Mouse (Mus musculus) forebrain, embryonic 13.5 days (tissue): Measurements from ENCODE around the gene Tmem199. TPM values are rescaled to one million over a fixed set of nuclear protein-coding genes. Genes with fewer than 3 reads are reported as not detected.

Experiments
- ATAC-seq: fragments of 200-750 bp; cut with Nextera tagmentation; 2 replicates; pipeline ENCODE4 v1.8.0; 2017
- H3K27ac ChIP-seq: fragments of 300-500 bp; sonication (generic); 2 replicates; pipeline ENCODE4 v1.5.1; 2015; ENCODE audit warnings: inconsistent platforms, mild to moderate bottlenecking, moderate library complexity
- H3K27me3 ChIP-seq: fragments of 300-500 bp; sonication (generic); 2 replicates; pipeline ENCODE4 v1.6.1; 2015; ENCODE audit warnings: mild to moderate bottlenecking, inconsistent platforms
- H3K36me3 ChIP-seq: fragments of 300-500 bp; sonication (generic); 2 replicates; pipeline ENCODE4 v1.6.1; 2015; ENCODE audit warnings: mild to moderate bottlenecking, inconsistent platforms; ENCODE audit not compliant: poor library complexity, severe bottlenecking
- H3K4me1 ChIP-seq: fragments of 300-500 bp; sonication (generic); 2 replicates; pipeline ENCODE4 v1.6.1; 2015; ENCODE audit warnings: inconsistent platforms
- H3K4me2 ChIP-seq: fragments of 300-500 bp; sonication (generic); 2 replicates; pipeline ENCODE4 v1.6.1; 2015; ENCODE audit warnings: inconsistent platforms, mild to moderate bottlenecking, moderate library complexity
- H3K4me3 ChIP-seq: fragments of 300-500 bp; sonication (generic); 2 replicates; pipeline ENCODE4 v1.5.1; 2015; ENCODE audit warnings: mild to moderate bottlenecking, inconsistent platforms
- H3K9ac ChIP-seq: fragments of 300-500 bp; sonication (generic); 2 replicates; pipeline ENCODE4 v1.6.1; 2015; ENCODE audit warnings: mild to moderate bottlenecking, inconsistent platforms
- H3K9me3 ChIP-seq: fragments of 300-500 bp; sonication (generic); replicated peaks from 2 replicates; pipeline ENCODE4 v1.6.1; 2016; ENCODE audit warnings: inconsistent platforms
- WGBS: fragments of 180-500 bp; shearing (Covaris S2); methylation state at CpG from one replicate; pipeline ENCODE4 v1.1.7; 2015; 5-methylcytosine and 5-hydroxymethylcytosine counted together
- polyA plus RNA-seq: library from polyadenylated mRNA; unstranded; fragments of >200 nt; fragmentation: Nextera tagmentation; extraction: Ambion mirVana; gene quantifications from 2 replicates; pipeline ENCODE4 v1.2.1, GENCODE M21; 2015

Gene Tmem199
- polyA plus RNA-seq: 85.9 and 86.6 TPM in 2 replicates

DNA sequence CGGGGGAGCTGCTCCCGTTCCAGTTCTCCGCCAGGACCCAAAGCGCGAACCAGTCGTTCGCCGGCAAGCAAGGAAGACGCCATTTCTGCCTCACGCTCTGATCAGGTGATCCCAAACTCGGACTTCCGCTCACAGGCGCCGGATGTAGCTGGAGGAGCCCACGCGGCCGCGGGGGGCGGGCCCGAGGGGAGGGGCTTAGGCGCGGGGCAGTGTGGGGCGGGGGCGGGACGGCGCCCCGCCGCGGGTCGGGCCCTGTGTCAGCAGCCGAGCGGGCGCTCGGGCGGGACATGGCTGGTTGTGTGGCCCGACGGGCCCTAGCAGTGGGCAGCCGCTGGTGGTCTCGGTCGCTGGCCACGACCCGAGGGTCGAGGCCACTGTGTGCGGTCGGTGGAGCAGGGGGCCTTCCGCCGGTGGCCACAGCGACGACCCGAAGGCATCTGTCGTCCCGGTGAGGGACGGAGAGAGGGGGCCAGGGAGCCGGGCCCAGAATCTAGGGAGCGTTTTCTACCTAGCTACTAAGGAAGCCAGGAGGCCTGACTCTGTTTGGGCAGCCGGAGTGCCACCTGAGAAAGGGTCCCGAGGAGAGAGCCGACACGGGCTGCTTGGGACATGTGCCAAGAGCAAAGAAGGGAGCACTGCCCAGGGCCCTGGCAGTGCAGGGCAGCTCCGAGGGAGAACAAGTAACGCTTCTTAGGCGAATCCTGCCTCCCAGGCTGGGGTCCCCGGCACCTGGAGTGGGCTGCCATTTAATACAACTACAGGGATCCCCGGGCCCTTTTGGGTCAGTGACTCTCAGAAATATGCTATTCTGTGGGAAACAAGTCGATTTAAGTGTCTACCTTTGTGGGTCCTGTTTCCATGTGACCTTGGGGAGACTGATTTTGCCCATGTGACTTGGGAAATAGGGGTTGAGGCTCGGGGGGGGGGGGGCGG, at the start of gene Tmem199, which contains the start of gene Poldip2:
Gene Tmem199, minus strand, starts transcription at position 148 of the 933 bp plus-strand sequence.
Gene Poldip2, plus strand, starts transcription at position 169 of the 933 bp plus-strand sequence.
- H3K27ac ChIP-seq: peak within 1 kb of the TSS; percentile 81
- no peaks in the 10 kb centered on the region for H3K27me3 ChIP-seq
- H3K9me3 ChIP-seq: no peaks in the 10 kb centered on the region
- H3K4me3 ChIP-seq: peak within 1 kb of the TSS; percentile 89
- H3K4me1 ChIP-seq: peaks cover 22% of the 10 kb centered on the region
- ATAC-seq: peak; percentile 96
- peak within 1 kb of the TSS; percentile 97 for H3K9ac ChIP-seq
- peaks cover 51% of the 10 kb centered on the region for H3K36me3 ChIP-seq
- peak within 1 kb of the TSS; percentile 92 for H3K4me2 ChIP-seq
- WGBS: under 1% methylated on average over 64 of the region's 67 CpGs

DNA sequence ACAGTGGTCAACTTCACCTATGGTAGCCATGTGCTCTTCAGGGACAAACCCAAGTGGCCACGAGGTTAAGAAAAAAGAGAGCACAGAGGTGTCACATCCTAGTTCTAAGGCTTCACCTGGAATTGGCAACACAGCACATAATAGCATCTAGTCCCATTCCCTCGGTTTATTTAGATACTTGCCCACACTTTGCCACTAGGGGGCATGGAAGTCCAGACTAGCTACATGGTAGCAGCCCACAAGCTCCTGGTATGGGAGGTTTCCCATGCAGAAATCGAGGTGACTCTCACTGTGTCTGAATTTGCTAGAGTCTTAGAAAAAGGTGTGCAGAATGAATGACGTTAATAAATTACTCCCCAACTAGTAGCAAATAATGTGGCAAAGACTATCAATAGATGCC, 48.5 kb upstream of the Tmem199 start:
- peak; percentile 76; the same call in 1 of the 2 replicates for ATAC-seq
- Histone ChIP-seq H3K36me3 (peaks cover 2% of the 10 kb centered on the region; the same call in 1 of the 2 replicates), H3K27me3 (no peaks in the 10 kb centered on the region), H3K9ac (no peak overlapping the region), H3K4me1 (no peaks in the 10 kb centered on the region), H3K9me3 (no peaks in the 10 kb centered on the region), H3K4me3 (no peak overlapping the region), H3K27ac (no peak overlapping the region), H3K4me2 (no peak overlapping the region)
- WGBS: 21% methylated on average over 4 of the region's 4 CpGs

DNA sequence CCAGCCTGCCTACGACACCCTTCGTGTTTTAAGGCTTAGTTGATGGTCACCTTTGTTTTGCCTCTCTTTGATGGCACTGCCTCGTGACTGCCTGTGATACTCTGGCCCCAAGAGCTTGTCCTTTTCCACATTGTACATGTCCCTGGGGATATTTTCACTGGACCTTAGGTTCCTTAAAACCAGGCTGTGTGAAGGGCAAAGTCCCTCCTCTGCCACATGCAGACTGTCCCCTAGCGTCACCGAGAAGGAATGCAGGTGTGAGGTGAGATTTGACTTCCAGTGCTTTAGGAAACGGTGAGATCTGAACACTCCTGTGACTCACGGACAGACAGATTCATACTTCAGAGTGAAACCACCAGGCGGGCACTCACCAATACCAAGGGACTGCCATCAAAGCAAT, 45.3 kb upstream of the Tmem199 start:
- H3K4me3 ChIP-seq: no peak overlapping the region
- no peaks in the 10 kb centered on the region for H3K27me3 ChIP-seq
- H3K36me3 ChIP-seq: 0 out of 2 replicates have a peak, but pooled peaks cover 5% of the 10 kb centered on the region
- H3K4me1 ChIP-seq: no peaks in the 10 kb centered on the region
- WGBS: 55% methylated on average over 8 of the region's 8 CpGs
- no peak overlapping the region for H3K27ac ChIP-seq
- H3K4me2 ChIP-seq: no peak overlapping the region
- no peak for ATAC-seq
- no peaks in the 10 kb centered on the region for H3K9me3 ChIP-seq
- H3K9ac ChIP-seq: peak overlapping the region; percentile 34; the same call in 1 of the 2 replicates

DNA sequence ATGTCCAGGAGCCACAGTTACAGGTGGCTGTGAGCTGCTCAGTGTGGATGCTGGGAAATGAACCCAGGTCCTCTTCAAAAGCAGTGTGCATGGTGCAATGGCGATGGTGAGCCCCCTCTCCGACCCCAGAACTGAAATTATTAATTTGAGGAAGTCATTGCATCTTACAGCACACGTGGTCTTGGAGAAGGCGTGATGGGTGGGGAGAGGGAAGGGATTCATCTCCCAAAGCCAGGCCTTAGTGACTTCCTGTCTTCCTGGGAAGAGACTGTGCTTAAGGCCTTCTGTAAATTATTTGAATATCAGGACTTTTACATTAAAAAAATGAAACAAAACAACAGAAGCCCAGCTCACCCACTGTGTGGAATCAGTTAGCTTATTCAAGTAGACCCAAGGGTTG, 44.1 kb upstream of the Tmem199 start:
- Histone ChIP-seq H3K27ac (no peak overlapping the region), H3K9ac (no peak overlapping the region), H3K4me2 (no peak overlapping the region), H3K9me3 (no peaks in the 10 kb centered on the region), H3K36me3 (0 out of 2 replicates have a peak, but pooled peaks cover 5% of the 10 kb centered on the region), H3K27me3 (no peaks in the 10 kb centered on the region), H3K4me1 (peaks cover 2% of the 10 kb centered on the region; the same call in 1 of the 2 replicates), H3K4me3 (no peak overlapping the region)
- 88% methylated on average over 4 of the region's 4 CpGs for WGBS
- ATAC-seq: no peak

DNA sequence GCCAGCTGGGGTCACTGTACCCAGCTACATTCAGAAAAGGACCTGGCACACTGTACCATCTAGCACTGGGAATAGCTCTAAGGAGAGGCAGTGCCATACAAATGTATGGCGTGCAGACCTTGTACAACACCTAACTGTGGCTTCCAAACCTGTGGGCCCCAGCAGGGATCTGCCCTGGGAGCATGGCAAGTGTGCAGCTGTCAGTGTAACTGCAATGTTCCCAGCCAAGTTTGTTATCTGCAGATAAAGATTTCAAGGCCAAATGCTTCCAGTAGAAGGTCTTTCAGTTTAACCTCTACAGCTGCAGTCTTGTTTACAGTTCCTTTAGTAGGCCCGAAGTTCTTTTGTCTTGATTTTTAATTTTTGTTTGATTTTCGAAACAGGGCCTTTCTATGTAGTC, 43.7 kb upstream of the Tmem199 start:
- H3K9ac ChIP-seq: no peak overlapping the region
- 0 out of 2 replicates have a peak, but pooled peaks cover 5% of the 10 kb centered on the region for H3K36me3 ChIP-seq
- ATAC-seq: no peak
- no peak overlapping the region for H3K27ac ChIP-seq
- WGBS: 84% methylated on average over 3 of the region's 3 CpGs
- H3K27me3 ChIP-seq: no peaks in the 10 kb centered on the region
- H3K4me2 ChIP-seq: no peak overlapping the region
- H3K4me3 ChIP-seq: no peak overlapping the region
- no peaks in the 10 kb centered on the region for H3K9me3 ChIP-seq
- peaks cover 3% of the 10 kb centered on the region; the same call in 1 of the 2 replicates for H3K4me1 ChIP-seq

DNA sequence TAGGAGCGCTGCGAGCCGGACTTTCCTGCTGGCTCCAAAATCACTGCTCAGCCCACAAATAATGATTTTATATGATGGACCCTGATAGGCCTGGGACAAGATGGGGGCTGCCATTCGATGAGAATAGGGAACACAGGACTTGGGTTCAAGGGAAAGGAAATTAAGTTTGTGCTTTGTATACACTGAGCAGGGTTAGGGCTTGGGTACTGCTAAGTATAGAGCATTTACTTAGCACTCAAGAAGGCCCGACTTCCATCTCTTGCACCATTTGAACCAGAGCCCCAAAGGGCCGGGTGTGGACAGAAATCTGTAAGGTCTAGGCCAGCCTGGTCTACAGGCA, 39.1 kb upstream of the Tmem199 start:
- Histone ChIP-seq H3K9ac (peak overlapping the region; percentile 65), H3K4me2 (peak overlapping the region; percentile 80), H3K27me3 (no peaks in the 10 kb centered on the region), H3K4me3 (peak overlapping the region; percentile 62), H3K9me3 (no peaks in the 10 kb centered on the region), H3K27ac (peak overlapping the region; percentile 81), H3K36me3 (0 out of 2 replicates have a peak, but pooled peaks cover 5% of the 10 kb centered on the region), H3K4me1 (peaks cover 27% of the 10 kb centered on the region)
- WGBS: 34% methylated on average over 6 of the region's 6 CpGs
- peak; percentile 57 for ATAC-seq

DNA sequence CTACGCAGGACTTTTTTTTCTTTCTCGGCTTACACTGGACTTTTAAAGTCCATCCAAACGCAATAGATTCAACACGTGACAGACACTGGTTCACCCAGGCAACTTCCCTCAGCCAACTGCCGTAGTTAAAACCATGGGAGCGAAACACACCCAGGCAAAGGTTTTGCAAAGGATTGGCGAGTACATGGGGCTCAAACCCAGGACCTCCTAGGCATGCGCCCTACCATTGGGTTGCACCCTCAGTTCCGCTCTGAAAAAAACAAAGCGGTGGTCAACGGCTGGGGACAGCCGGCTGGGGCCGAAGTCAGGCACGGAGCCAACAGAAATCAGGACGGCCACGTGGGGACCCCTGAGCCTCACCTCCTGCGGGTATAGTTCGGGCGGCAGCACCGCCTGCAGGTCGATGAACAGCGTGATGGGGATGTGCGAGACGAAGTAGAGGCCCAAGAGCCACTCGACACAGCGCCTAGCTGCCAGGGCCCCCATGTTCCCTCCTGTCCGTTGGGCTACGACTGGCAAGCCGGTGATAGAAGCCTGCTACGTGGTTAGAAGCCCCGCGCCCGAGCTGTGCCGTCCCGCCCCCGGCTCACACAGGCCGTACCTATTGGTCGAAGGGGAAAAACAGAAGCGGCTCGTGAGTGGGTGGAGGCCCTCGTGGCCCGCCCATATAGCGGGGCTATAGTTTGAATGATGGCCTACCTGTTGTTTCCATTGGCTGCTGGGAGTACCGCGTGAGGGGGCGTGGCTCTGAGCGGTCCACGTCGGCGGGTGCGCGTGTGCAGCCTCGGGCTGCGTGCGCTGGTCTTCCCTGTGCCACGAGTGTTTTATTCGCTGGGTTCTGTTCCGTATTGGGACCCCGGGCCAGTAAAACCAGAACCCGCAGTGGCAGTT, 38.4 kb upstream of the Tmem199 start, which contains the start of gene Tmem97:
Gene Tmem97, minus strand, starts transcription at position 610 of the 891 bp plus-strand sequence.
- ATAC-seq: peak; percentile 100
- 0 out of 2 replicates have a peak, but pooled peaks cover 5% of the 10 kb centered on the region for H3K36me3 ChIP-seq
- peak within 1 kb of the TSS; percentile 77 for H3K9ac ChIP-seq
- no peaks in the 10 kb centered on the region for H3K9me3 ChIP-seq
- under 1% methylated on average over 60 of the region's 60 CpGs for WGBS
- peaks cover 27% of the 10 kb centered on the region for H3K4me1 ChIP-seq
- peak within 1 kb of the TSS; percentile 62 for H3K4me3 ChIP-seq
- H3K4me2 ChIP-seq: peak within 1 kb of the TSS; percentile 80
- H3K27me3 ChIP-seq: no peaks in the 10 kb centered on the region
- peak within 1 kb of the TSS; percentile 81 for H3K27ac ChIP-seq

DNA sequence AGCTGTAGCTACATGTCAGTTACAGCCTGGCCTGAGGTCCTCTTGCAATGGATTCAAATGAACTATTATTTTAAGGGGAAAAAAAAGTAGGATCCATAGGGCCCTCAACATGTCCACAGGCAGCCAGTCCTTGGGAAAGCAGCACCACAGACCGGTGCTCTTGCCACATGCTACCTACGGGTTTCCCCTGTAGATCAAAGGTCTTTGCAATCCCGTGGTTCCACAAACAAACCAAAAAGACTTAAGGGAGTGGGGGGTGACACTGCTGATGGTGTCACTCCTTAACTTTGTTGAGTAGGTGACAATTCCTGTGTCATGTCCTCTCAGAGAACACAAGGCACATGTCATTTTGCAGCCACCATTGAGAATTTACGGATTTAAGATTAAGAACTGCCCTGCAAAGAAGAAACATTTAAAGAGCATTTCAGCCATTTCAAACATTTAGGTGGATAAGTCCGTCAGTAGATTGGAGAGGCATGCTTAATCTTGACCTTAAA, 37.6 kb upstream of the Tmem199 start:
- no peak overlapping the region for H3K27ac ChIP-seq
- peaks cover 27% of the 10 kb centered on the region for H3K4me1 ChIP-seq
- H3K4me2 ChIP-seq: peak overlapping the region; percentile 80
- 14% methylated on average over 5 of the region's 5 CpGs for WGBS
- H3K36me3 ChIP-seq: 0 out of 2 replicates have a peak, but pooled peaks cover 5% of the 10 kb centered on the region
- no peaks in the 10 kb centered on the region for H3K9me3 ChIP-seq
- peak overlapping the region; percentile 62 for H3K4me3 ChIP-seq
- H3K27me3 ChIP-seq: no peaks in the 10 kb centered on the region
- peak overlapping the region; percentile 77 for H3K9ac ChIP-seq
- ATAC-seq: no peak

DNA sequence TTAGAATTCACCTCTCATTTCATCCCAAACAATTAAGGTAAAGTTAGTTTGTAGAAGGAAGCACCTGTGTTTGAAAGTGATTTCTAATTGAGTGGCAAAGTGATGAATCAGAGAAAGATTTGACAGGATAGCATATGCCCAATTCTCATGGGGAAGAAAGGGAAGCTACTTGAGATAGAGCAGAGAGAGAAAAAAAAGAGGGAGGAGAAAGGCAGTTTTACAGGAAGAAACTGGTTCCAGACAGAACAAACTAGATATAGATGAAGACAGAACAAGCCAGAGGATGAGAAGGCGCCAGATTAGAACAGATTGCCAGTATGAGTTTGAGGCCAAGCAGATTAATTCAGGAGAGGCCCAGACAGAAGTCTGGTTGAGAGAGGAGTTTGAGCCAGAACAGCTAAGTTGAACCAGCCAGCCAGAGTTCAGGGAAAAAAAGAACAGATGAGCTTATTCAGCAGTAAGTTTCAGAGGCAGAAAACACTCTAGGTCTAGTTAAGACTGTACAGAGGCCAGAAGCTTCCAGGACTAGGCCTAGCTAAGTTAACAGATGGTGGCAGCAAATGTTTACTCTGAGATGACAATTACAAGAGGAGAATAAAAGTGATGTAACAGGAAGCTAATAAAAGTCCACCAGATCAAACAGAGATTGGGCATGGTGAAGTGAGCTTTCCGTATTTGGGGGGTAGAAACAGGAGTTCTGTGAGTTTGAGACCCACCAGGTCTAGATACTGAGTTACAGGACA, 35.9 kb upstream of the Tmem199 start:
- no peak for ATAC-seq
- H3K4me1 ChIP-seq: peaks cover 27% of the 10 kb centered on the region
- H3K4me2 ChIP-seq: peak overlapping the region; percentile 80; the same call in 1 of the 2 replicates
- no peak overlapping the region for H3K4me3 ChIP-seq
- H3K9me3 ChIP-seq: no peaks in the 10 kb centered on the region
- 89% methylated on average over 2 of the region's 2 CpGs for WGBS
- no peak overlapping the region for H3K9ac ChIP-seq
- no peak overlapping the region; the same call in 1 of the 2 replicates for H3K27ac ChIP-seq
- H3K27me3 ChIP-seq: no peaks in the 10 kb centered on the region
- H3K36me3 ChIP-seq: peaks cover 9% of the 10 kb centered on the region

DNA sequence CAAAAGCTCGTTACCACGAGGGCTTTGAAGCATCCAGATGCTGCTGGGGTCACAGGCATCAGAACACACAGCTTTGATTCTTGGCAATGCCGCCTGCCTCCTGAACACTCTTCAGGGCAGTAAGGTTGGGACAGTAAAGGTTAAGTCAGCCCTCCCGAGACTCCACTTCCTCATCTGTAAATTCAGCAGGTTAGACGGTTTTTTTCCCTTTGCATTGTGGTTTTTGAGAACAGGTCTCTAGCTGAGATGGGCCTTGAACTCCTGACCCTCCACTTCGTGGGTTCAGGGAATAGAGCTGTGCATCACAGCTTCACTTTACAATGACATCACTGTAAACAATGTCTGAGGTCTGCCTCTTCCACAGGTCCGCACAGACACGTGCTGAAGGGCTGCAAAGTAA, 33.2 kb upstream of the Tmem199 start:
- ATAC-seq: no peak
- H3K36me3 ChIP-seq: peaks cover 34% of the 10 kb centered on the region

More for the DNA sequence above, 33.2 kb upstream of the Tmem199 start:
- Histone ChIP-seq H3K9me3 (no peaks in the 10 kb centered on the region), H3K27ac (no peak overlapping the region), H3K4me3 (no peak overlapping the region), H3K4me2 (no peak overlapping the region), H3K27me3 (no peaks in the 10 kb centered on the region), H3K9ac (no peak overlapping the region), H3K4me1 (peaks cover 24% of the 10 kb centered on the region)
- WGBS: 64% methylated on average over 8 of the region's 8 CpGs
